Mouse (Mus musculus) CH12.LX (cell line): ENCODE measurements at regions not wholly inside any gene's neighbourhood (a gene's known extent, or its start where the extent isn't known, plus 50 kb on each side); places are given as distances from the start of the nearest gene placed in this dataset.

Experiments used
- DNase-seq: peaks from one replicate; pipeline ENCODE4 v3.0.0-alpha.2; 2013; ENCODE audit errors: extremely low read depth
- H3K27ac ChIP-seq: 2 replicates; pipeline ENCODE4 v1.5.1; 2012; ENCODE audit warnings: low read depth, mild to moderate bottlenecking, control low read depth, moderate library complexity; ENCODE audit not compliant: insufficient read depth
- H3K27me3 ChIP-seq: replicated peaks from 2 replicates; pipeline ENCODE3; 2012; ENCODE audit warnings: inconsistent platforms
- H3K36me3 ChIP-seq, 2 experiments: replicated peaks in 1 of 2; 2 replicates each; pipeline versions ENCODE3 to v1.6.1; 2012; ENCODE audit warnings: inconsistent platforms in 1 of 2, low read length in 1 of 2, mild to moderate bottlenecking in 1 of 2, mixed read lengths in 1 of 2, moderate library complexity in 1 of 2; ENCODE audit not compliant: control insufficient read depth in 1 of 2, insufficient read depth in 1 of 2
- H3K4me1 ChIP-seq, 2 experiments: 2 replicates each; pipeline ENCODE4 v1.6.1; 2012; ENCODE audit warnings: inconsistent platforms in 1 of 2, moderate library complexity in 1 of 2; ENCODE audit not compliant: insufficient read depth in 2 of 2, control insufficient read depth in 1 of 2
- H3K4me2 ChIP-seq: 2 replicates; pipeline ENCODE4 v1.6.1; 2012; ENCODE audit warnings: low read depth, mild to moderate bottlenecking, control low read depth; ENCODE audit not compliant: poor library complexity, insufficient read depth, severe bottlenecking
- H3K4me3 ChIP-seq, 3 experiments: fragments of 150-350 bp in 1 of 3; sonication (generic) in 1 of 3; replicated peaks in 1 of 3; 2 replicates each; pipeline versions ENCODE3 to v1.5.1; 2011 to 2012; ENCODE audit warnings: low read depth in 2 of 3, low read length in 2 of 3, mild to moderate bottlenecking in 2 of 3, moderate library complexity in 2 of 3, control low read depth in 1 of 3, improper control_type of control experiment in 1 of 3, inconsistent platforms in 1 of 3, mixed read lengths in 1 of 3; ENCODE audit not compliant: poor library complexity in 1 of 3
- H3K79me2 ChIP-seq: replicated peaks from 2 replicates; pipeline ENCODE4 v1.6.1; 2012; ENCODE audit warnings: mild to moderate bottlenecking, moderate library complexity; ENCODE audit not compliant: control insufficient read depth, poor library complexity, insufficient read depth, severe bottlenecking; ENCODE audit errors: extremely low read depth
- H3K9ac ChIP-seq: 2 replicates; pipeline ENCODE4 v1.6.1; 2012; ENCODE audit warnings: low read depth, mild to moderate bottlenecking, control low read depth, moderate library complexity; ENCODE audit not compliant: insufficient read depth
- H3K9me3 ChIP-seq: replicated peaks from 2 replicates; pipeline ENCODE3; 2012; ENCODE audit warnings: low read length, inconsistent platforms, mixed read lengths
- CTCF ChIP-seq, 2 experiments: IDR thresholded peaks in 1 of 2; conservative IDR thresholded peaks in 1 of 2; 2 replicates each; pipeline ENCODE4 v1.5.1; 2011 to 2012; ENCODE audit warnings: low read depth in 2 of 2, low read length in 2 of 2, improper control_type of control experiment in 1 of 2, inconsistent platforms in 1 of 2, mild to moderate bottlenecking in 1 of 2, moderate library complexity in 1 of 2
- E2F4 ChIP-seq: IDR thresholded peaks from 2 replicates; pipeline ENCODE4 v1.6.1; 2011; ENCODE audit warnings: low read depth, low read length, improper control_type of control experiment; ENCODE audit not compliant: insufficient replicate concordance
- GABPA ChIP-seq: IDR thresholded peaks from 2 replicates; pipeline ENCODE4 v1.6.1; 2012; ENCODE audit warnings: low read depth, low read length, improper control_type of control experiment, inconsistent platforms; ENCODE audit not compliant: insufficient replicate concordance
- HCFC1 ChIP-seq: IDR thresholded peaks from 2 replicates; pipeline ENCODE4 v1.6.1; 2012; ENCODE audit warnings: low read depth, mild to moderate bottlenecking, inconsistent platforms, low read length, improper control_type of control experiment
- MYC ChIP-seq: IDR thresholded peaks from 2 replicates; pipeline ENCODE4 v1.6.1; 2011; ENCODE audit warnings: low read depth, mild to moderate bottlenecking, improper control_type of control experiment, low read length
- NELFE ChIP-seq: IDR thresholded peaks from 2 replicates; pipeline ENCODE4 v1.6.1; 2011; ENCODE audit warnings: low read depth, low read length, improper control_type of control experiment
- POLR2AphosphoS2 ChIP-seq: IDR thresholded peaks from 2 replicates; pipeline ENCODE4 v1.6.1; 2011; ENCODE audit warnings: low read depth, low read length, improper control_type of control experiment
- RCOR1 ChIP-seq: conservative IDR thresholded peaks from 2 replicates; pipeline ENCODE4 v1.6.1; 2012; ENCODE audit warnings: low read depth, mild to moderate bottlenecking, inconsistent platforms, low read length, improper control_type of control experiment
- SMC3 ChIP-seq: IDR thresholded peaks from 2 replicates; pipeline ENCODE4 v1.6.1; 2011; ENCODE audit warnings: low read depth, low read length, improper control_type of control experiment
- TCF12 ChIP-seq: IDR thresholded peaks from 2 replicates; pipeline ENCODE4 v1.6.1; 2014; ENCODE audit warnings: low read depth, mild to moderate bottlenecking, inconsistent platforms, low read length, improper control_type of control experiment
- USF2 ChIP-seq: conservative IDR thresholded peaks from 2 replicates; pipeline ENCODE4 v1.6.1; 2011; ENCODE audit warnings: low read depth, low read length, improper control_type of control experiment
- dilution Hi-C: fragments of 300-500 bp; cut with MboI; formaldehyde crosslinking; loops from 2 replicates; pipeline ENCODE4 v1.14.3; 2020; ENCODE audit warnings: low sequenced_read_pairs; ENCODE audit not compliant: extremely low pct_unique_long_range_greater_than_20kb, extremely low pct_ligation_motif_present
- in situ Hi-C: fragments of 300-500 bp; cut with MboI; formaldehyde crosslinking; loops from 3 replicates; pipeline ENCODE4 v1.14.3; 2019; ENCODE audit warnings: low sequenced_read_pairs, low pct_ligation_motif_present, low pct_unique_long_range_greater_than_20kb, mixed read lengths

DNA sequence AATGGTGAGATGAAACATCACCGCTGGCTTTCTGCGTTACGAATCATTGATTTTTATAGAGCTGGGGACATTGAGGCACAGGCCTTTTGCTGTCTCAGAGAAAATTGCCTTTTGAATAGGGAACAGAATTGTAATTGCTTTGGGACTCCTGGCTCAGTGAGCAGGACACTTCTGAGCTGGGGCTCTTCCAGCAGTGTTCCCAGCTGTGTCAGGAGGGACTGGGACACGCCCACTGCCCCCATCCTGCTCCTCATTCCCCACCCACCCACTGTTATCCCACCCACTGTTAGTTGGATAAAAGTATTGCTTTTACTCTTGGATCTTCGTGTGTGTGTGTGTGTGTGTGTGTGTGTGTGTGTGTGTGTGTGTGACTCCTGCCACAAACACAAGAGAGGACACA lies 204.4 kb upstream of the 1700012A03Rik start:
- H3K79me2 ChIP-seq: no peaks in the 10 kb centered on the region
- H3K9me3 ChIP-seq: peaks cover 5% of the 10 kb centered on the region
- in situ Hi-C loops (no loop called here), dilution Hi-C loops (no loop called here)
- no peak for DNase-seq
- H3K9ac ChIP-seq: no peak overlapping the region
- no peak overlapping the region for H3K4me2 ChIP-seq
- H3K36me3 ChIP-seq: no peaks in the 10 kb centered on the region
- H3K27ac ChIP-seq: no peak overlapping the region
- no peaks in the 10 kb centered on the region for H3K4me1 ChIP-seq
- peaks cover 49% of the 10 kb centered on the region for H3K27me3 ChIP-seq
- H3K4me3 ChIP-seq: no peak overlapping the region
- TF ChIP-seq POLR2AphosphoS2 (no peak), HCFC1 (no peak), CTCF (conservative IDR thresholded peaks at IDR 0.05 in 1 of 2, IDR thresholded peaks at IDR 0.05 in 1 of 2; ENCODE audit: low read depth in 2 of 2, low read length in 2 of 2) (no peak)

GRCm38 (mm10) chr6:31840621-31841020 lies 209.4 kb upstream of the 1700012A03Rik start:
- Histone ChIP-seq H3K4me1 (no peaks in the 10 kb centered on the region), H3K4me2 (no peak overlapping the region), H3K9ac (no peak overlapping the region), H3K27ac (no peak overlapping the region), H3K9me3 (peaks cover 5% of the 10 kb centered on the region), H3K4me3 (no peak overlapping the region), H3K79me2 (no peaks in the 10 kb centered on the region), H3K27me3 (peaks cover 55% of the 10 kb centered on the region), H3K36me3 (no peaks in the 10 kb centered on the region)
- in situ Hi-C loops: no loop called here
- TF ChIP-seq TCF12: no peak
- peak; percentile 25; the same call in 1 of the 2 replicates for TF ChIP-seq SMC3
- peak in 1 of 2 experiments; percentile 41; a peak in 2 of 4 replicates for TF ChIP-seq CTCF (conservative IDR thresholded peaks at IDR 0.05 in 1 of 2, IDR thresholded peaks at IDR 0.05 in 1 of 2; ENCODE audit: low read depth in 2 of 2, low read length in 2 of 2)
- DNase-seq: no peak
- dilution Hi-C loops: no loop called here

- in situ Hi-C loops: no loop called here
- peak; percentile 28 for DNase-seq
- TF ChIP-seq CTCF (conservative IDR thresholded peaks at IDR 0.05 in 1 of 2, IDR thresholded peaks at IDR 0.05 in 1 of 2; ENCODE audit: low read depth in 2 of 2, low read length in 2 of 2) (peak; percentile 57 to 75), MYC (no peak)
- TF ChIP-seq, all 38 proteins: peak for 1
Observed at GRCm38 (mm10) chr6:31838588-31838987, 211.5 kb upstream of the 1700012A03Rik start.

GRCm38 (mm10) chr6:31835795-31836194 lies 214.3 kb upstream of the 1700012A03Rik start:
- TF ChIP-seq NELFE (no peak), E2F4 (no peak), USF2 (no peak), POLR2AphosphoS2 (no peak), CTCF (conservative IDR thresholded peaks at IDR 0.05 in 1 of 2, IDR thresholded peaks at IDR 0.05 in 1 of 2; ENCODE audit: low read depth in 2 of 2, low read length in 2 of 2) (no peak), RCOR1 (no peak), GABPA (no peak)
- Histone ChIP-seq H3K9ac (no peak overlapping the region), H3K9me3 (no peaks in the 10 kb centered on the region), H3K79me2 (no peaks in the 10 kb centered on the region), H3K4me2 (no peak overlapping the region), H3K36me3 (no peaks in the 10 kb centered on the region), H3K4me3 (no peak overlapping the region), H3K27me3 (peaks cover 59% of the 10 kb centered on the region), H3K4me1 (no peaks in the 10 kb centered on the region), H3K27ac (no peak overlapping the region)
- in situ Hi-C loops: no loop called here
- dilution Hi-C loops: no loop called here
- no peak for DNase-seq

More at GRCm38 (mm10) chr6:31838588-31838987, 211.5 kb upstream of the 1700012A03Rik start:
- Histone ChIP-seq H3K79me2 (no peaks in the 10 kb centered on the region), H3K27ac (no peak overlapping the region), H3K4me2 (no peak overlapping the region), H3K4me3 (no peak overlapping the region), H3K9me3 (peaks cover 5% of the 10 kb centered on the region), H3K9ac (no peak overlapping the region), H3K36me3 (no peaks in the 10 kb centered on the region), H3K4me1 (no peaks in the 10 kb centered on the region), H3K27me3 (peaks cover 56% of the 10 kb centered on the region)
- dilution Hi-C loops: no loop called here
